Mouse (Mus musculus): Measurements from ENCODE around the gene Gm49320.

DNA sequence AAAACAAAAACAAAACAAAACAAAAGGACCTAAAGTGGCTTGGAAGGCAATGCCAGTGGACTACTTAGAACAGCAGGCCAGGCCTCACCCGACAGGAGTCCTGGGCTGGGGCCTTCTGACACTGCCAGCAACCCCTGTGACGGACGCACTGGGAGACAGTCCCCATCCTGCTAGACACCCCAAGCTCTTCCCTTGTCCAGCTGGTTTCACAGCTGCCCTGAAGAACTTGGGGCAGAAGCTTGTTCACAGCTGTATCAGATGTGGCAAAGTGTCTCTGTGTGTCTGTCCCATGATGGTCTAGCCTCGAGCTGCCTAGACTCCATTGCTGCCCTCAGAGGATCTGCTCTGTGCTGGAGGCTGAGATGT lies 21.1 kb downstream of the Gm49320 start:
- TF ChIP-seq CTCF (IDR thresholded peaks at IDR 0.05; ENCODE audit: low read depth, low read length) = no peak
- TF ChIP-seq POLR2A (IDR thresholded peaks at IDR 0.05; ENCODE audit: extremely low read depth, insufficient read depth, low read length) = no peak

All from liver, adult 2 months (tissue).